Mouse (Mus musculus) testis, adult 2 months (tissue): ENCODE data around the gene Ttc5.

Source experiments
- CTCF ChIP-seq: fragments of 200-500 bp; IDR thresholded peaks from 2 replicates; pipeline ENCODE4 v1.5.1; 2012; ENCODE audit warnings: low read depth, mild to moderate bottlenecking, inconsistent platforms, low read length, moderate library complexity; ENCODE audit not compliant: control insufficient read depth, insufficient read depth, insufficient replicate concordance
- POLR2A ChIP-seq: fragments of 200-500 bp; IDR thresholded peaks from 2 replicates; pipeline ENCODE4 v1.6.1; 2012; ENCODE audit warnings: low read depth, mild to moderate bottlenecking, inconsistent platforms, low read length, moderate library complexity; ENCODE audit not compliant: control insufficient read depth

DNA sequence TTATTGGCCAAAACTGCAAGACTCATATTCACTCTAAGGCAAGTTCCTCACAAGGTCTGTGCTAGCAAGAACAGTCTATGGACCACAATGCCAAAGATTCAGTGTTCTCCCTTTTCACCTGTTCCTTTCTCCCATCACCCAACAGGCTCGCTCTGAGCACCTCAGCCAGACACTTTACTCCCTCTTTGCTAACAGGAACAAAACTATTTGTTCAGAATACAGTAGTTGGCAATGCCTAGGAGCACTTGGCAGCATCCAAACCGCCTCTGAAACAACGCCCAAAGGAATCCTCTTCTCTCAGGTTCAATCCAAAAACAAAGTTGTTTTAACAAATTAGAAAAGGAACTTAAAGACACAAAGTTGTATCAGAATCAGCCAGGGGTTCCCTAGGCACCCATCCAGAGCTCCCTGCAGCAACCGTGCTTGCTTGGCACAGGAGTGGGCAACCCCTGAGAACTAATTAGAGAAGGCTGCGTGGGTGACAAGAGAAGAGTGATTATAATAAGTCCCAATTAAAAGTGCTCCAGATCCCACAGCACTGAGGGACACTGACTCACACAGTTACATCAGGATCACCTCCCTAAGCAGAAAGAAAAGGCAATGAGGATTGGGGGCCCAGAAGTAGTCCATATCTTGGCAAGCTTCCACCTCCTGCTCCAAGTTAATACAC, 26.8 kb downstream of the Ttc5 start:
- no peak for TF ChIP-seq POLR2A
- TF ChIP-seq CTCF = no peak
